Mouse (Mus musculus): ENCODE data around the gene Vezt. TPM values are rescaled to one million over a fixed set of nuclear protein-coding genes. Genes with fewer than 3 reads are reported as not detected.
A peak's percentile ranks its signal among the peaks of the same experiment; 100 is the strongest.

The Vezt gene
- polyA plus RNA-seq, 1 experiment, result 5.5 TPM

GRCm38 (mm10) chr10:93930236-93930824 lies 105.3 kb downstream of the Vezt start:
- Histone ChIP-seq H3K36me3 (ENCODE audit: control insufficient read depth, insufficient read depth, low read length) (no peaks in the 10 kb centered on the region), H3K4me3 (ENCODE audit: low read depth, low read length) (no peak overlapping the region), H3K4me1 (ENCODE audit: control insufficient read depth, insufficient read depth, insufficient read length, low read length) (no peaks in the 10 kb centered on the region), H3K27me3 (ENCODE audit: control insufficient read depth, insufficient read depth, low read length) (no peaks in the 10 kb centered on the region), H3K27ac (ENCODE audit: insufficient read depth, low read depth, low read length) (no peak overlapping the region)
- WGBS, result 30% methylated on average over 4 of the region's 4 CpGs
- TF ChIP-seq POLR2A (IDR thresholded peaks at IDR 0.05; ENCODE audit: low read depth, low read length) (no peak), CTCF (IDR thresholded peaks at IDR 0.05; ENCODE audit: extremely low read depth, insufficient read length, insufficient replicate concordance, low read depth, low read length) (no peak)

GRCm38 (mm10) chr10:93924666-93925065 lies 111.0 kb downstream of the Vezt start:
- Histone ChIP-seq H3K27ac (ENCODE audit: insufficient read depth, low read depth, low read length) (no peak overlapping the region), H3K4me3 (ENCODE audit: low read depth, low read length) (no peak overlapping the region), H3K27me3 (ENCODE audit: control insufficient read depth, insufficient read depth, low read length) (no peaks in the 10 kb centered on the region), H3K36me3 (ENCODE audit: control insufficient read depth, insufficient read depth, low read length) (no peaks in the 10 kb centered on the region), H3K4me1 (ENCODE audit: control insufficient read depth, insufficient read depth, insufficient read length, low read length) (no peaks in the 10 kb centered on the region)
- TF ChIP-seq POLR2A (IDR thresholded peaks at IDR 0.05; ENCODE audit: low read depth, low read length), result no peak
- no peak for TF ChIP-seq CTCF (IDR thresholded peaks at IDR 0.05; ENCODE audit: extremely low read depth, insufficient read length, insufficient replicate concordance, low read depth, low read length)
- 81% methylated on average over 5 of the region's 5 CpGs for WGBS

- Histone ChIP-seq H3K4me3 (ENCODE audit: low read depth, low read length) (no peak overlapping the region), H3K4me1 (ENCODE audit: control insufficient read depth, insufficient read depth, insufficient read length, low read length) (no peaks in the 10 kb centered on the region), H3K36me3 (ENCODE audit: control insufficient read depth, insufficient read depth, low read length) (no peaks in the 10 kb centered on the region), H3K27ac (ENCODE audit: insufficient read depth, low read depth, low read length) (no peak overlapping the region), H3K27me3 (ENCODE audit: control insufficient read depth, insufficient read depth, low read length) (no peaks in the 10 kb centered on the region)
- TF ChIP-seq CTCF (IDR thresholded peaks at IDR 0.05; ENCODE audit: extremely low read depth, insufficient read length, insufficient replicate concordance, low read depth, low read length), result no peak
- TF ChIP-seq POLR2A (IDR thresholded peaks at IDR 0.05; ENCODE audit: low read depth, low read length), result no peak
- WGBS, result 85% methylated on average over 4 of the region's 4 CpGs
Observed at GRCm38 (mm10) chr10:93921160-93921559, 114.5 kb downstream of the Vezt start.

- H3K36me3 ChIP-seq (ENCODE audit: control insufficient read depth, insufficient read depth, low read length), result no peaks in the 10 kb centered on the region
- 59% methylated on average over 13 of the region's 13 CpGs for WGBS
- H3K4me1 ChIP-seq (ENCODE audit: control insufficient read depth, insufficient read depth, insufficient read length, low read length), result no peaks in the 10 kb centered on the region
- peak overlapping the region; percentile 28 for H3K4me3 ChIP-seq (ENCODE audit: low read depth, low read length)
- H3K27ac ChIP-seq (ENCODE audit: insufficient read depth, low read depth, low read length), result no peak overlapping the region
- H3K27me3 ChIP-seq (ENCODE audit: control insufficient read depth, insufficient read depth, low read length), result no peaks in the 10 kb centered on the region
- TF ChIP-seq POLR2A (IDR thresholded peaks at IDR 0.05; ENCODE audit: low read depth, low read length), result no peak
- TF ChIP-seq CTCF (IDR thresholded peaks at IDR 0.05; ENCODE audit: extremely low read depth, insufficient read length, insufficient replicate concordance, low read depth, low read length), result no peak
Observed at GRCm38 (mm10) chr10:93919227-93919626, 116.4 kb downstream of the Vezt start.

- H3K27ac ChIP-seq (ENCODE audit: insufficient read depth, low read depth, low read length), result no peak overlapping the region
- 0 out of 2 replicates have a peak overlapping the region, but pooled peaks have one; percentile 28 for H3K4me3 ChIP-seq (ENCODE audit: low read depth, low read length)
- H3K27me3 ChIP-seq (ENCODE audit: control insufficient read depth, insufficient read depth, low read length), result no peaks in the 10 kb centered on the region
- TF ChIP-seq CTCF (IDR thresholded peaks at IDR 0.05; ENCODE audit: extremely low read depth, insufficient read length, insufficient replicate concordance, low read depth, low read length) (no peak), POLR2A (IDR thresholded peaks at IDR 0.05; ENCODE audit: low read depth, low read length) (no peak)
- 48% methylated on average over 6 of the region's 6 CpGs for WGBS
- no peaks in the 10 kb centered on the region for H3K36me3 ChIP-seq (ENCODE audit: control insufficient read depth, insufficient read depth, low read length)
- H3K4me1 ChIP-seq (ENCODE audit: control insufficient read depth, insufficient read depth, insufficient read length, low read length), result no peaks in the 10 kb centered on the region
Observed at GRCm38 (mm10) chr10:93918701-93919100, 116.9 kb downstream of the Vezt start.

- Histone ChIP-seq H3K36me3 (ENCODE audit: control insufficient read depth, insufficient read depth, low read length) (no peaks in the 10 kb centered on the region), H3K27me3 (ENCODE audit: control insufficient read depth, insufficient read depth, low read length) (no peaks in the 10 kb centered on the region), H3K4me3 (ENCODE audit: low read depth, low read length) (no peak overlapping the region), H3K4me1 (ENCODE audit: control insufficient read depth, insufficient read depth, insufficient read length, low read length) (no peaks in the 10 kb centered on the region), H3K27ac (ENCODE audit: insufficient read depth, low read depth, low read length) (no peak overlapping the region)
- WGBS, result 39% methylated on average over 2 of the region's 2 CpGs
- TF ChIP-seq POLR2A (IDR thresholded peaks at IDR 0.05; ENCODE audit: low read depth, low read length) (no peak), CTCF (IDR thresholded peaks at IDR 0.05; ENCODE audit: extremely low read depth, insufficient read length, insufficient replicate concordance, low read depth, low read length) (no peak)
Observed at GRCm38 (mm10) chr10:93918087-93918486, 117.5 kb downstream of the Vezt start.

- H3K36me3 ChIP-seq (ENCODE audit: control insufficient read depth, insufficient read depth, low read length), result no peaks in the 10 kb centered on the region
- no peak overlapping the region for H3K27ac ChIP-seq (ENCODE audit: insufficient read depth, low read depth, low read length)
- TF ChIP-seq POLR2A (IDR thresholded peaks at IDR 0.05; ENCODE audit: low read depth, low read length), result no peak
- no peak for TF ChIP-seq CTCF (IDR thresholded peaks at IDR 0.05; ENCODE audit: extremely low read depth, insufficient read length, insufficient replicate concordance, low read depth, low read length)
- no peak overlapping the region for H3K4me3 ChIP-seq (ENCODE audit: low read depth, low read length)
- H3K27me3 ChIP-seq (ENCODE audit: control insufficient read depth, insufficient read depth, low read length), result no peaks in the 10 kb centered on the region
- H3K4me1 ChIP-seq (ENCODE audit: control insufficient read depth, insufficient read depth, insufficient read length, low read length), result no peaks in the 10 kb centered on the region
- 76% methylated on average over 2 of the region's 2 CpGs for WGBS
Observed at GRCm38 (mm10) chr10:93916778-93917177, 118.8 kb downstream of the Vezt start.
